Mouse (Mus musculus): ENCODE data around the gene Tas2r114. TPM values are rescaled to one million over a fixed set of nuclear protein-coding genes. Genes with fewer than 3 reads are reported as not detected.

Tas2r114 gene
- not detected for polyA plus RNA-seq (2012; fragmentation: generic; extraction: Trizol)
- long read RNA-seq, experiment 1 = 0 reads
- long read RNA-seq, experiment 2 = 0 reads

DNA sequence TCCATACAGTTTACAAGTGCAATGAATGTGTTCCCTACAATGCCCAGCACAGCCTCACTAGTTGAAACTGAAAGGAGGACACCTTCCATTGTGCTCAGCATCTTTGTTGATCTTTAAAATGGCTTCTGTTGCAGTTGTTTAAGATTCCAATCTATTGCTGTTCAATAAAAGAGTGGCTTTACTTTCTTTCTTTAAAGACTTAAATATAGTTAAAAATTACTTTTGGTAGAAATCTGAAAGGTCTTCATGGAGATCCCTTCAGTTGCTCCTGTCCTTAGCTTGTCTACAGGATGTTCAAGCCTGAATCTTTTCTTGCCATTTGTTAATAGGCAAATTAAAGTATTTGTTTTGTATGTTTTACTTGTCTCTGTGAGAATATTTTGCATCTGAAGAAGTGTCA, at the start of gene Tas2r114:
Gene Tas2r114, minus strand, starts transcription at position 101 of the 400 bp plus-strand sequence.
- Histone ChIP-seq H3K36me3 (ENCODE audit: control insufficient read depth, insufficient read depth) (no peaks in the 10 kb centered on the region), H3ac (ENCODE audit: control insufficient read depth, insufficient read length, low read depth) (no peak within 1 kb of the TSS), H3K79me3 (ENCODE audit: low read depth) (no peaks in the 10 kb centered on the region), H3K79me2 (ENCODE audit: control insufficient read depth, insufficient read depth) (no peaks in the 10 kb centered on the region), H3K4me3 (ENCODE audit: insufficient read depth, poor library complexity, severe bottlenecking) (no peak within 1 kb of the TSS), H3K27me3 (ENCODE audit: control insufficient read depth, insufficient read depth, insufficient read length) (no peaks in the 10 kb centered on the region)
- no peak for TF ChIP-seq FOSL1 (IDR thresholded peaks at IDR 0.05; ENCODE audit: insufficient read depth, low read length, poor library complexity, severe bottlenecking)

DNA sequence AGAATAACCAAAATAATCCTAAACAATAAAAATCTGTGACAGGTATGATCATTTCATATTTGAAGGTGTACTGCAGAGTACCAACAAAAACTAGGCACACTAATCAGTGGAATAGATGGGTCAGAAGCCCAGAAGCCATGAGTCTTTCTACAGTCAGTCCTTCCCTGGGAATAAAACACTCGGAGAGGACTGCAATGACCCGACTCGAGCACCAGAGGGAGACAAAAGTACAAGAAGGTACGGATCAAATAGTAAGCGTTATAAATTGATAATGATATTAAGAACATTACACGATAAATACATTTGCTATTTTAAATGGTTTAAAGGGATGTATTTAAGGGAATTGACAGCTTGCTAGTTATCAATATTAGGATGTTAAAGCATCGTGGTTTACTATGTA, 22.9 kb upstream of the Tas2r114 start:
- Histone ChIP-seq H3K4me3 (ENCODE audit: insufficient read depth, poor library complexity, severe bottlenecking) (no peak overlapping the region), H3K79me3 (ENCODE audit: low read depth) (no peaks in the 10 kb centered on the region), H3K36me3 (ENCODE audit: control insufficient read depth, insufficient read depth) (no peaks in the 10 kb centered on the region), H3ac (ENCODE audit: control insufficient read depth, insufficient read length, low read depth) (no peak overlapping the region), H3K27me3 (ENCODE audit: control insufficient read depth, insufficient read depth, insufficient read length) (no peaks in the 10 kb centered on the region), H3K79me2 (ENCODE audit: control insufficient read depth, insufficient read depth) (no peaks in the 10 kb centered on the region)
- no peak for TF ChIP-seq MAX (IDR thresholded peaks at IDR 0.05)
- TF ChIP-seq USF1 (IDR thresholded peaks at IDR 0.05; ENCODE audit: low read depth) = no peak
- TF ChIP-seq FOSL1 (IDR thresholded peaks at IDR 0.05; ENCODE audit: insufficient read depth, low read length, poor library complexity, severe bottlenecking) = no peak
- TF ChIP-seq MYOD1 (IDR thresholded peaks at IDR 0.05; ENCODE audit: control insufficient read depth, insufficient read length, low read depth) = no peak
- no peak for TF ChIP-seq CTCF (IDR thresholded peaks at IDR 0.05; ENCODE audit: control insufficient read depth, insufficient read depth, insufficient read length)
- no peak for TF ChIP-seq CEBPB (IDR thresholded peaks at IDR 0.05; ENCODE audit: low read depth)
- no peak for TF ChIP-seq MYOG (IDR thresholded peaks at IDR 0.05; ENCODE audit: control insufficient read depth, extremely low read depth, insufficient read length)

DNA sequence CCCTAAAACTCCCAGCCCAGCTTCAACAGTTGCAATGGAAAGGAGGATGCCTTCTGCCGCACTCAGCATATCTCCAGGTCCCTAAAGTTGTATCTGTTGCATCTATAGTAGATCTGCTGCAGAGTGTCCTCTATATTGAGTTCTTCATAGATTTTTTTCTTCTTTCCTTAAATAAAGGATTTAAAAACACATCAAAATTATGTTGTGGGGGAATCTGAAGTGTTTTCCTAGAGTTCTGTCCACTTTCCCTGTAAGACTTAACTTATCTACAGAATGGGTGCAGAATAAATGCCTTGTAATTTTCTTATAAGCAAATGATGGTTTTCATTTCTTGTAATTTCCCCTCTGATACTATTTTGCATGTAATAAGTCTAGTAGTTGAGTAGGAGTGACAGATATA, 2.5 kb downstream of the Tas2r114 start, which contains the start of gene Tas2r105:
Gene Tas2r105, minus strand, starts transcription at position 101 of the 400 bp plus-strand sequence.
- Histone ChIP-seq H3ac (ENCODE audit: control insufficient read depth, insufficient read length, low read depth) (no peak within 1 kb of the TSS), H3K4me3 (ENCODE audit: insufficient read depth, poor library complexity, severe bottlenecking) (no peak within 1 kb of the TSS), H3K79me2 (ENCODE audit: control insufficient read depth, insufficient read depth) (no peaks in the 10 kb centered on the region), H3K36me3 (ENCODE audit: control insufficient read depth, insufficient read depth) (no peaks in the 10 kb centered on the region), H3K27me3 (ENCODE audit: control insufficient read depth, insufficient read depth, insufficient read length) (no peaks in the 10 kb centered on the region), H3K79me3 (ENCODE audit: low read depth) (no peaks in the 10 kb centered on the region)
- TF ChIP-seq FOSL1 (IDR thresholded peaks at IDR 0.05; ENCODE audit: insufficient read depth, low read length, poor library complexity, severe bottlenecking) (no peak), MAX (IDR thresholded peaks at IDR 0.05) (no peak), CEBPB (IDR thresholded peaks at IDR 0.05; ENCODE audit: low read depth) (no peak), MYOG (IDR thresholded peaks at IDR 0.05; ENCODE audit: control insufficient read depth, extremely low read depth, insufficient read length) (no peak), USF1 (IDR thresholded peaks at IDR 0.05; ENCODE audit: low read depth) (no peak), MYOD1 (IDR thresholded peaks at IDR 0.05; ENCODE audit: control insufficient read depth, insufficient read length, low read depth) (no peak), CTCF (IDR thresholded peaks at IDR 0.05; ENCODE audit: control insufficient read depth, insufficient read depth, insufficient read length) (no peak)

DNA sequence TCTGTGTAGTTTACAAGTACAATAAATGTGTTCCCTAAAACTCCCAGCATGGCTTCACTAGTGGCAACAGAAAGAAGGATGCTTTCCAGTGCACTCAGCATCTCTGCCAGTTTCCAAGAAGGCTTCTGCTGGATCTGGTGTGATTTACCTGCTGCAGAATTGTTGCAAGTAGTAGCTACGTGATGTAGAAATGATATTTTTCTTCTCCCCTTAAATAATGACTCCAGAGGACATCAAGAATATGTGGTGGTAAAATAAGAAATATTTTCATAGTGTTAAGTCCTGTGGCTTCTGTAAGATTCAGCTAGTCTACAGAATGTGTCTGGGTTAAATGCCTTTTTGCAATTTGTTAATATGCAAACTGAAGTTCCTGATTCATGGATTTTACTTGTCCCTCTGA, 4.2 kb downstream of the Tas2r114 start, which contains the start of gene Tas2r104:
Gene Tas2r104, minus strand, starts transcription at position 101 of the 400 bp plus-strand sequence.
- Histone ChIP-seq H3K79me3 (ENCODE audit: low read depth) (no peaks in the 10 kb centered on the region), H3K4me3 (ENCODE audit: insufficient read depth, poor library complexity, severe bottlenecking) (no peak within 1 kb of the TSS), H3K79me2 (ENCODE audit: control insufficient read depth, insufficient read depth) (no peaks in the 10 kb centered on the region), H3ac (ENCODE audit: control insufficient read depth, insufficient read length, low read depth) (no peak within 1 kb of the TSS), H3K36me3 (ENCODE audit: control insufficient read depth, insufficient read depth) (no peaks in the 10 kb centered on the region), H3K27me3 (ENCODE audit: control insufficient read depth, insufficient read depth, insufficient read length) (no peaks in the 10 kb centered on the region)
- TF ChIP-seq CEBPB (IDR thresholded peaks at IDR 0.05; ENCODE audit: low read depth) (no peak), MYOD1 (IDR thresholded peaks at IDR 0.05; ENCODE audit: control insufficient read depth, insufficient read length, low read depth) (no peak), USF1 (IDR thresholded peaks at IDR 0.05; ENCODE audit: low read depth) (no peak), MYOG (IDR thresholded peaks at IDR 0.05; ENCODE audit: control insufficient read depth, extremely low read depth, insufficient read length) (no peak), MAX (IDR thresholded peaks at IDR 0.05) (no peak), CTCF (IDR thresholded peaks at IDR 0.05; ENCODE audit: control insufficient read depth, insufficient read depth, insufficient read length) (no peak), FOSL1 (IDR thresholded peaks at IDR 0.05; ENCODE audit: insufficient read depth, low read length, poor library complexity, severe bottlenecking) (no peak)

DNA sequence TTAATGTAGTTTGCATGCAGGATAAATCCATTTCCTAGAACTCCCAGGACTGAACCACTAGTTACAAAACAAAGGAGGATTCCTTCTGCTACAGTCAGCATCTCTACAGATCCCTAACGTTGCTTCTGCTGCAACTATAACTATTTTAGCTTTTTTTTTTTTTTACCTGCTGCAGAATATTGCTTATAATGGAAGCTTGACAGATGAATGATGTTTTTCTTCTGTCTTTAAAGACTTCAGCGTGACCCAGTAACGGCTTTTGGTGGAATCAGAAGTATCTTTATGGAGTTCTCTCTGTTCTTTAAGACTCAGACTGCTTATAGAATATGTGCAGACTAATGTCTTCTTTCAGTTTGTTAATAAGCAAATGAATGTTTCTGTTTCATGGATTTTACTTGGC, 11.1 kb downstream of the Tas2r114 start, which contains the start of gene Tas2r106:
Gene Tas2r106, minus strand, starts transcription at position 101 of the 400 bp plus-strand sequence.
- TF ChIP-seq MAX (IDR thresholded peaks at IDR 0.05) = no peak
- no peak for TF ChIP-seq MYOD1 (IDR thresholded peaks at IDR 0.05; ENCODE audit: control insufficient read depth, insufficient read length, low read depth)
- TF ChIP-seq CTCF (IDR thresholded peaks at IDR 0.05; ENCODE audit: control insufficient read depth, insufficient read depth, insufficient read length) = no peak
- no peak for TF ChIP-seq USF1 (IDR thresholded peaks at IDR 0.05; ENCODE audit: low read depth)
- TF ChIP-seq FOSL1 (IDR thresholded peaks at IDR 0.05; ENCODE audit: insufficient read depth, low read length, poor library complexity, severe bottlenecking) = no peak
- TF ChIP-seq CEBPB (IDR thresholded peaks at IDR 0.05; ENCODE audit: low read depth) = no peak
- no peak for TF ChIP-seq MYOG (IDR thresholded peaks at IDR 0.05; ENCODE audit: control insufficient read depth, extremely low read depth, insufficient read length)
- Histone ChIP-seq H3K36me3 (ENCODE audit: control insufficient read depth, insufficient read depth) (no peaks in the 10 kb centered on the region), H3K4me3 (ENCODE audit: insufficient read depth, poor library complexity, severe bottlenecking) (no peak within 1 kb of the TSS), H3K79me2 (ENCODE audit: control insufficient read depth, insufficient read depth) (no peaks in the 10 kb centered on the region), H3K79me3 (ENCODE audit: low read depth) (no peaks in the 10 kb centered on the region), H3ac (ENCODE audit: control insufficient read depth, insufficient read length, low read depth) (no peak within 1 kb of the TSS), H3K27me3 (ENCODE audit: control insufficient read depth, insufficient read depth, insufficient read length) (no peaks in the 10 kb centered on the region)

DNA sequence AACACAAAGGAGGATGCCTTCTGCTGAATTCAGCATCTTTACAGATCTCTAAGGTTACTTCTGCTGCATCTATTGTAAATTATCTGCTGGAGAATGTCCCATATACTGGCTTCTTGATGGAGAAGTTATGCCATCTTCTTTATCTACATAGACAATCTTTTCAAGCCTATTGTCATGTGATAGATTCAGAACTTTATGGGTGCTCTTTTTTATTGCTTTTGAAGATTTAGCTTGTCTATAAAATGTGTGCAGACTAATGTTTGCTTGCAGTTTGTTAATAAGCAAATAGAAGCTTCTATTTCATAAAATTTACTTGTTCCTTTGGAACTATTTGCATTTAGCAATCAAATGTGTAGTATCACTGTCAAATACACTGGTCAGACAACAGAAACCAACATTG, 29.8 kb downstream of the Tas2r114 start, which contains the start of gene Tas2r107:
Gene Tas2r107, minus strand, starts transcription at position 101 of the 400 bp plus-strand sequence.
- TF ChIP-seq CEBPB (IDR thresholded peaks at IDR 0.05; ENCODE audit: low read depth) = no peak
- TF ChIP-seq MYOD1 (IDR thresholded peaks at IDR 0.05; ENCODE audit: control insufficient read depth, insufficient read length, low read depth) = no peak
- no peak for TF ChIP-seq USF1 (IDR thresholded peaks at IDR 0.05; ENCODE audit: low read depth)
- no peak for TF ChIP-seq MYOG (IDR thresholded peaks at IDR 0.05; ENCODE audit: control insufficient read depth, extremely low read depth, insufficient read length)
- TF ChIP-seq CTCF (IDR thresholded peaks at IDR 0.05; ENCODE audit: control insufficient read depth, insufficient read depth, insufficient read length) = no peak
- TF ChIP-seq FOSL1 (IDR thresholded peaks at IDR 0.05; ENCODE audit: insufficient read depth, low read length, poor library complexity, severe bottlenecking) = no peak
- TF ChIP-seq MAX (IDR thresholded peaks at IDR 0.05) = no peak
- no peak within 1 kb of the TSS for H3ac ChIP-seq (ENCODE audit: control insufficient read depth, insufficient read length, low read depth)
- no peaks in the 10 kb centered on the region for H3K79me2 ChIP-seq (ENCODE audit: control insufficient read depth, insufficient read depth)
- H3K27me3 ChIP-seq (ENCODE audit: control insufficient read depth, insufficient read depth, insufficient read length) = no peaks in the 10 kb centered on the region
- H3K79me3 ChIP-seq (ENCODE audit: low read depth) = no peaks in the 10 kb centered on the region
- no peaks in the 10 kb centered on the region for H3K36me3 ChIP-seq (ENCODE audit: control insufficient read depth, insufficient read depth)
- no peak within 1 kb of the TSS for H3K4me3 ChIP-seq (ENCODE audit: insufficient read depth, poor library complexity, severe bottlenecking)

Data from C2C12 (cell line).